Mouse (Mus musculus): ENCODE data around the gene Slc23a2. TPM values are rescaled to one million over a fixed set of nuclear protein-coding genes. Genes with fewer than 3 reads are reported as not detected.

Slc23a2 gene
- total RNA-seq, 2 experiments from 2014 or later, result 93.1 to 96.0 TPM

- no peak for TF ChIP-seq CTCF (conservative IDR thresholded peaks at IDR 0.05)
- Histone ChIP-seq H3K4me3 (no peak overlapping the region), H3K27ac (no peak overlapping the region)
- DNase-seq (ENCODE audit: low spot score in 2 of 2), result no peak
These were observed 7.8 kb upstream of the Slc23a2 start for GRCm38 (mm10) chr2:132152670-132153069.

- Histone ChIP-seq H3K27ac (no peak overlapping the region), H3K4me3 (no peak overlapping the region)
- TF ChIP-seq CTCF (conservative IDR thresholded peaks at IDR 0.05), result no peak
- DNase-seq (ENCODE audit: low spot score in 2 of 2), result no peak
These were observed 6.7 kb upstream of the Slc23a2 start for GRCm38 (mm10) chr2:132151592-132151991.

GRCm38 (mm10) chr2:132150926-132151325 lies 6.0 kb upstream of the Slc23a2 start:
- no peak overlapping the region for H3K4me3 ChIP-seq
- DNase-seq (ENCODE audit: low spot score in 2 of 2), result no peak
- H3K27ac ChIP-seq, result no peak overlapping the region
- no peak for TF ChIP-seq CTCF (conservative IDR thresholded peaks at IDR 0.05)

- TF ChIP-seq CTCF (conservative IDR thresholded peaks at IDR 0.05), result no peak
- Histone ChIP-seq H3K27ac (no peak overlapping the region), H3K4me3 (no peak overlapping the region)
- DNase-seq (ENCODE audit: low spot score in 2 of 2), result no peak
These were observed 1.6 kb upstream of the Slc23a2 start for GRCm38 (mm10) chr2:132146502-132146901.

GRCm38 (mm10) chr2:132143943-132144927 lies 673 bp downstream of the Slc23a2 start:
- Histone ChIP-seq H3K4me3 (peak overlapping the region; percentile 93), H3K27ac (peak overlapping the region; percentile 89)
- no peak for TF ChIP-seq CTCF (conservative IDR thresholded peaks at IDR 0.05)
- no peak for DNase-seq (ENCODE audit: low spot score in 2 of 2)

GRCm38 (mm10) chr2:132142606-132143005 lies 2.3 kb downstream of the Slc23a2 start:
- DNase-seq (ENCODE audit: low spot score in 2 of 2), result no peak
- Histone ChIP-seq H3K27ac (no peak overlapping the region), H3K4me3 (no peak overlapping the region)
- peak; percentile 33 for TF ChIP-seq CTCF (conservative IDR thresholded peaks at IDR 0.05)

- no peak overlapping the region for H3K4me3 ChIP-seq
- DNase-seq (ENCODE audit: low spot score in 2 of 2), result no peak
- no peak overlapping the region for H3K27ac ChIP-seq
- peak; percentile 43 for TF ChIP-seq CTCF (conservative IDR thresholded peaks at IDR 0.05)
These were observed 4.4 kb downstream of the Slc23a2 start for GRCm38 (mm10) chr2:132140536-132140935.

GRCm38 (mm10) chr2:132139099-132139498 lies 5.8 kb downstream of the Slc23a2 start:
- no peak overlapping the region for H3K27ac ChIP-seq
- no peak overlapping the region for H3K4me3 ChIP-seq
- peak; percentile 66 for TF ChIP-seq CTCF (conservative IDR thresholded peaks at IDR 0.05)
- DNase-seq (ENCODE audit: low spot score in 2 of 2), result no peak

GRCm38 (mm10) chr2:132135876-132136637 lies 8.9 kb downstream of the Slc23a2 start:
- Histone ChIP-seq H3K27ac (peak overlapping the region; percentile 72), H3K4me3 (no peak overlapping the region)
- TF ChIP-seq CTCF (conservative IDR thresholded peaks at IDR 0.05), result peak; percentile 76
- DNase-seq (ENCODE audit: low spot score in 2 of 2), result no peak

GRCm38 (mm10) chr2:132134758-132135157 lies 10.2 kb downstream of the Slc23a2 start:
- no peak for TF ChIP-seq CTCF (conservative IDR thresholded peaks at IDR 0.05)
- peak overlapping the region; percentile 8; the same call in 1 of the 2 replicates for H3K4me3 ChIP-seq
- no peak for DNase-seq (ENCODE audit: low spot score in 2 of 2)
- H3K27ac ChIP-seq, result peak overlapping the region; percentile 72

GRCm38 (mm10) chr2:132133436-132133835 lies 11.5 kb downstream of the Slc23a2 start:
- no peak overlapping the region for H3K4me3 ChIP-seq
- no peak for DNase-seq (ENCODE audit: low spot score in 2 of 2)
- H3K27ac ChIP-seq, result peak overlapping the region; percentile 39; the same call in 1 of the 2 replicates
- TF ChIP-seq CTCF (conservative IDR thresholded peaks at IDR 0.05), result no peak

- no peak overlapping the region for H3K4me3 ChIP-seq
- peak overlapping the region; percentile 69 for H3K27ac ChIP-seq
- DNase-seq (ENCODE audit: low spot score in 2 of 2), result no peak
- TF ChIP-seq CTCF (conservative IDR thresholded peaks at IDR 0.05), result no peak
These were observed 13.6 kb downstream of the Slc23a2 start for GRCm38 (mm10) chr2:132131266-132131665.

GRCm38 (mm10) chr2:132129980-132130379 lies 14.9 kb downstream of the Slc23a2 start:
- Histone ChIP-seq H3K27ac (no peak overlapping the region), H3K4me3 (no peak overlapping the region)
- TF ChIP-seq CTCF (conservative IDR thresholded peaks at IDR 0.05), result no peak
- no peak for DNase-seq (ENCODE audit: low spot score in 2 of 2)
